Mouse (Mus musculus) midbrain, postnatal 0 days (tissue): ENCODE results near the gene Nemf. TPM values are rescaled to one million over a fixed set of nuclear protein-coding genes. Genes with fewer than 3 reads are reported as not detected.

Experiments
- ATAC-seq: fragments of 200-750 bp; cut with Nextera tagmentation; 2 replicates; pipeline ENCODE4 v1.8.0; 2017; ENCODE audit warnings: moderate number of reproducible peaks, mild to moderate bottlenecking, moderate TSS enrichment, moderate library complexity; ENCODE audit not compliant: low FRiP score
- DNase-seq: peaks from one replicate; pipeline ENCODE4 v3.0.0-alpha.2; 2015; ENCODE audit warnings: low spot score
- H3K27ac ChIP-seq: fragments of 300-500 bp; sonication (generic); 2 replicates; pipeline ENCODE4 v1.5.1; 2014; ENCODE audit warnings: low read depth, mild to moderate bottlenecking, low read length, mixed read lengths
- H3K27me3 ChIP-seq: fragments of 300-500 bp; sonication (generic); 2 replicates; pipeline ENCODE4 v1.6.1; 2014; ENCODE audit warnings: low read length, control low read depth, mixed read lengths; ENCODE audit not compliant: insufficient read depth
- H3K36me3 ChIP-seq: fragments of 300-500 bp; sonication (generic); 2 replicates; pipeline ENCODE4 v1.6.1; 2014; ENCODE audit warnings: low read length, control low read depth, mixed read lengths; ENCODE audit not compliant: insufficient read depth
- H3K4me1 ChIP-seq: fragments of 300-500 bp; sonication (generic); 2 replicates; pipeline ENCODE4 v1.6.1; 2014; ENCODE audit warnings: mild to moderate bottlenecking, control low read depth, antibody characterized with exemption, low read length, mixed read lengths; ENCODE audit not compliant: insufficient read depth
- H3K4me2 ChIP-seq: fragments of 300-500 bp; sonication (generic); 2 replicates; pipeline ENCODE4 v1.6.1; 2014; ENCODE audit warnings: low read depth, mild to moderate bottlenecking, low read length, mixed read lengths; ENCODE audit not compliant: poor library complexity, severe bottlenecking
- H3K4me3 ChIP-seq: fragments of 300-500 bp; sonication (generic); 2 replicates; pipeline ENCODE4 v1.5.1; 2014; ENCODE audit warnings: low read depth, mild to moderate bottlenecking, low read length, moderate library complexity
- H3K9ac ChIP-seq: fragments of 300-500 bp; sonication (generic); replicated peaks from 2 replicates; pipeline ENCODE4 v1.6.1; 2014; ENCODE audit warnings: mild to moderate bottlenecking, low read length, moderate library complexity, mixed read lengths; ENCODE audit not compliant: poor library complexity, severe bottlenecking
- H3K9me3 ChIP-seq: fragments of 300-500 bp; sonication (generic); 2 replicates; pipeline ENCODE4 v1.6.1; 2016; ENCODE audit warnings: low read length, control low read depth
- CTCF ChIP-seq: IDR thresholded peaks from 2 replicates; pipeline ENCODE4 v1.5.1; 2016; ENCODE audit warnings: antibody characterized with exemption, mild to moderate bottlenecking
- WGBS: fragments of 180-500 bp; shearing (Covaris S2); extraction: QIAGEN DNeasy Blood & Tissue Kit; methylation state at CpG from one replicate; pipeline ENCODE4 v1.1.7; 2014; 5-methylcytosine and 5-hydroxymethylcytosine counted together
- polyA plus RNA-seq: library from polyadenylated mRNA; unstranded; fragments of >200 nt; fragmentation: Nextera tagmentation; extraction: Ambion mirVana; gene quantifications from 2 replicates; pipeline ENCODE4 v1.2.1, GENCODE M21; 2015
- total RNA-seq: library from RNA; depleted of rRNA; stranded (reverse); fragments of >200 nt; gene quantifications from 2 replicates; pipeline ENCODE4 v1.2.3, GENCODE M21; 2014; rRNA removed

Nemf gene
- total RNA-seq: 24.0 and 40.8 TPM in 2 replicates
- 63.9 and 69.6 TPM in 2 replicates for polyA plus RNA-seq

- H3K27me3 ChIP-seq: no peaks in the 10 kb centered on the region
- H3K9me3 ChIP-seq: no peaks in the 10 kb centered on the region
- no peak for TF ChIP-seq CTCF
- peak within 1 kb of the TSS; percentile 75 for H3K4me2 ChIP-seq
- WGBS: under 1% methylated on average over 45 of the region's 50 CpGs
- peak within 1 kb of the TSS; percentile 71 for H3K27ac ChIP-seq
- peak within 1 kb of the TSS; percentile 86 for H3K4me3 ChIP-seq
- peaks cover 3% of the 10 kb centered on the region; the same call in 1 of the 2 replicates for H3K4me1 ChIP-seq
- H3K9ac ChIP-seq: peak within 1 kb of the TSS; percentile 87
- H3K36me3 ChIP-seq: peaks cover 15% of the 10 kb centered on the region; the same call in 1 of the 2 replicates
- ATAC-seq (peak; percentile 38; the same call in 1 of the 2 replicates), DNase-seq (peak; percentile 95)
These were observed at the start of gene Nemf for GRCm38 (mm10) chr12:69356546-69357299. Gene Nemf, minus strand, starts transcription at chr12:69357165.

- H3K9me3 ChIP-seq: no peaks in the 10 kb centered on the region
- DNase-seq (no peak), ATAC-seq (no peak)
- WGBS: 93% methylated on average over 13 of the region's 13 CpGs
- H3K27ac ChIP-seq: no peak overlapping the region
- no peak overlapping the region for H3K4me3 ChIP-seq
- no peaks in the 10 kb centered on the region for H3K36me3 ChIP-seq
- no peak overlapping the region for H3K4me2 ChIP-seq
- no peaks in the 10 kb centered on the region for H3K4me1 ChIP-seq
- no peak for TF ChIP-seq CTCF
- H3K27me3 ChIP-seq: no peaks in the 10 kb centered on the region
- H3K9ac ChIP-seq: no peak overlapping the region
These were observed 45.7 kb upstream of the Nemf start for GRCm38 (mm10) chr12:69402594-69403167.

GRCm38 (mm10) chr12:69402100-69402499 lies 45.1 kb upstream of the Nemf start:
- Histone ChIP-seq H3K4me1 (no peaks in the 10 kb centered on the region), H3K9ac (no peak overlapping the region), H3K4me2 (no peak overlapping the region), H3K27me3 (no peaks in the 10 kb centered on the region), H3K36me3 (no peaks in the 10 kb centered on the region), H3K4me3 (no peak overlapping the region), H3K27ac (no peak overlapping the region), H3K9me3 (no peaks in the 10 kb centered on the region)
- DNase-seq (no peak), ATAC-seq (no peak)
- no peak for TF ChIP-seq CTCF
- WGBS: 59% methylated on average over 9 of the region's 9 CpGs

GRCm38 (mm10) chr12:69400871-69401286 lies 43.9 kb upstream of the Nemf start:
- H3K27ac ChIP-seq: no peak overlapping the region
- no peaks in the 10 kb centered on the region for H3K9me3 ChIP-seq
- H3K4me3 ChIP-seq: no peak overlapping the region
- ATAC-seq: no peak
- H3K36me3 ChIP-seq: no peaks in the 10 kb centered on the region
- no peaks in the 10 kb centered on the region for H3K27me3 ChIP-seq
- no peak for TF ChIP-seq CTCF
- H3K9ac ChIP-seq: no peak overlapping the region
- 34% methylated on average over 2 of the region's 2 CpGs for WGBS
- no peaks in the 10 kb centered on the region for H3K4me1 ChIP-seq
- DNase-seq: no peak
- H3K4me2 ChIP-seq: no peak overlapping the region

GRCm38 (mm10) chr12:69400367-69400766 lies 43.4 kb upstream of the Nemf start:
- no peak for ATAC-seq
- WGBS: 82% methylated on average over 4 of the region's 4 CpGs
- no peak for TF ChIP-seq CTCF

GRCm38 (mm10) chr12:69394456-69394855 lies 37.5 kb upstream of the Nemf start:
- H3K27me3 ChIP-seq: no peaks in the 10 kb centered on the region
- no peak overlapping the region for H3K4me3 ChIP-seq
- no peak overlapping the region for H3K9ac ChIP-seq
- no peaks in the 10 kb centered on the region for H3K36me3 ChIP-seq
- no peak overlapping the region for H3K4me2 ChIP-seq
- DNase-seq (peak; percentile 70), ATAC-seq (no peak)
- no peak for TF ChIP-seq CTCF
- no peaks in the 10 kb centered on the region for H3K4me1 ChIP-seq
- no peaks in the 10 kb centered on the region for H3K9me3 ChIP-seq
- 84% methylated on average over 6 of the region's 6 CpGs for WGBS
- H3K27ac ChIP-seq: no peak overlapping the region

More at GRCm38 (mm10) chr12:69400367-69400766, 43.4 kb upstream of the Nemf start:
- no peak overlapping the region for H3K4me3 ChIP-seq
- H3K9ac ChIP-seq: no peak overlapping the region
- DNase-seq: no peak
- H3K4me1 ChIP-seq: no peaks in the 10 kb centered on the region
- H3K36me3 ChIP-seq: no peaks in the 10 kb centered on the region
- no peaks in the 10 kb centered on the region for H3K27me3 ChIP-seq
- no peaks in the 10 kb centered on the region for H3K9me3 ChIP-seq
- H3K4me2 ChIP-seq: no peak overlapping the region
- no peak overlapping the region for H3K27ac ChIP-seq
